Mouse (Mus musculus) testis, adult 2 months (tissue): ENCODE data around the gene Fa2h. TPM values are rescaled to one million over a fixed set of nuclear protein-coding genes. Genes with fewer than 3 reads are reported as not detected.
"Not testable (repeated sequence)": the region's sequence is repeated elsewhere in the genome, so short reads cannot be mapped to it uniquely, and the experiment has no call there.

Source experiments
- H3K27ac ChIP-seq: fragments of 200-500 bp; 2 replicates; pipeline ENCODE4 v1.5.1; 2012; ENCODE audit warnings: low read depth, low read length; ENCODE audit not compliant: control insufficient read depth, insufficient read depth
- H3K27me3 ChIP-seq: fragments of 200-500 bp; 2 replicates; pipeline ENCODE4 v1.6.1; 2012; ENCODE audit warnings: mild to moderate bottlenecking, low read length, moderate library complexity; ENCODE audit not compliant: control insufficient read depth, insufficient read depth
- H3K36me3 ChIP-seq: fragments of 200-500 bp; 2 replicates; pipeline ENCODE4 v1.6.1; 2012; ENCODE audit warnings: mild to moderate bottlenecking, low read length; ENCODE audit not compliant: control insufficient read depth, insufficient read depth
- H3K4me1 ChIP-seq: fragments of 200-500 bp; 2 replicates; pipeline ENCODE4 v1.6.1; 2012; ENCODE audit warnings: low read length; ENCODE audit not compliant: control insufficient read depth, insufficient read depth
- H3K4me3 ChIP-seq: fragments of 200-500 bp; 2 replicates; pipeline ENCODE4 v1.5.1; 2012; ENCODE audit warnings: low read depth, mild to moderate bottlenecking, low read length, moderate library complexity, mixed read lengths; ENCODE audit not compliant: control insufficient read depth
- CTCF ChIP-seq: fragments of 200-500 bp; IDR thresholded peaks from 2 replicates; pipeline ENCODE4 v1.5.1; 2012; ENCODE audit warnings: low read depth, mild to moderate bottlenecking, inconsistent platforms, low read length, moderate library complexity; ENCODE audit not compliant: control insufficient read depth, insufficient read depth, insufficient replicate concordance
- POLR2A ChIP-seq: fragments of 200-500 bp; IDR thresholded peaks from 2 replicates; pipeline ENCODE4 v1.6.1; 2012; ENCODE audit warnings: low read depth, mild to moderate bottlenecking, inconsistent platforms, low read length, moderate library complexity; ENCODE audit not compliant: control insufficient read depth
- polyA plus RNA-seq: library from polyadenylated mRNA; depleted of rRNA; stranded (reverse); fragments of >200 nt; gene quantifications from 2 replicates; pipeline ENCODE4 v1.2.3, GENCODE M21; 2012

Fa2h gene
- polyA plus RNA-seq, 1 experiment = 100 TPM

DNA sequence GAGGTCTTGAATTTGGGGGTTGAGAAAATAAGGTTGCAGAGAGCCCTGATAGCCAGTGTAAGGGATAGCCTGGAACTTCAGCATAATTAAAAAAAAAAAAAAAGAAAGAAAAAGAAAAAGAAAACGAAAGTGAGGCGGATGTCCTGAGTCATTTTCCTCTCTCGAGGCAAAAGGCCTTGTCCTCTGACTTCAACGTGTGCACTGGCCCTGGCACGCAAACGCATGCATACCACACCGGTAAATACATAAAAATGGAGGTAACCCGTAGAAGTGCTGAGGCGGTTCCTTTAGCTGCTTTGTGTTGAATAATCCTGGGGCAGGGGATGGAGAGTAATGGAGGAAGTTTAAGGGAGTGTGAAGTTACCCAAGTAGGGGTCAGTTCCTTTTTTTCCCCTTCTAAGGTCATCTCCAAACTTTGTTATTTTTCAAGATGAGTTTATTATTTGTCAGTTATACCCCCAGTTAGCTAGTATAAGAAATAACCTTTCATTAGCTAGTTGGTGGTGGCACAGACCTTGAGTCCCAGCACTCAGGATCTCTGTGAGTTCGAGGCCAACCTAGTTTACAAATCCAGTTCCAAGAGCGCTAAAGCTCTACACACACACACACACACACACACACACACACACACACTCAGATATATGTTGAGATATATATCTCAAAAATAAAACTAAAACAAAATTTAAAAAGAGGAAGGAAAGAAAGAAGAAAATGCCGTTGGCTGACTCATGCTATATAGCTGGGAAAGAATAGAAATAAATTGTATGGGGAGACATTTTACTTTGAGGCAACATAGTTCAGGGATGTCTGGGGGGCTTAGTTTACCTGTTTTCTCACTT lies 55.0 kb downstream of the Fa2h start:
- TF ChIP-seq CTCF = no peak
- H3K4me1 ChIP-seq = peaks cover 3% of the 10 kb centered on the region; the same call in 1 of the 2 replicates
- no peaks in the 10 kb centered on the region for H3K36me3 ChIP-seq
- H3K27me3 ChIP-seq = peaks cover 4% of the 10 kb centered on the region
- no peak overlapping the region; the same call in 1 of the 2 replicates for H3K4me3 ChIP-seq
- H3K27ac ChIP-seq = no peak overlapping the region

DNA sequence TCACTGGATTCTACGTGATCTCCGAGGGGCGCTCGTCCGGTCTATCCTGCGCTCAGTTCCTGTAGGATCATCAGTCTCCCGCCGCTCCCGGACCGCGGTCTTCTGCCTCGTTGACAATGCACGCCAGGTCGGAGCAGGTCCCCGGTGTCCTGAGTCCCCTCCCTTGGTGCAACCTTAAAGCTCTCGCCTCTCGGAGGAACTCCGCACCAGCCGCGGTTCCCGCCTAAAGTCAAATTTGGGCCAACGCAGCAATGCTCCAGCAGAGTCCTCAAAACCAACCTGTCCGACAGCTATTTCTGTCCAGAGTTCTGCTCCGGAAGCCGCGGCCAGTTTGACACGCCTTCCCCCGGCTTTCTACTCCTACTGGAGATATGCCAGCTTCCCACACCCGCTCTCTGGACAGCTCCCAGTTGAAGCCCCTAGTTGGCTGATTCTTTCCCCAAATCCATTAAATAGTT lies 55.7 kb downstream of the Fa2h start, which contains the start of gene Mlkl:
Mlkl (minus strand) TSS at position 288 of the 458 bp plus-strand sequence.
- TF ChIP-seq CTCF (no peak), POLR2A (no peak)
- H3K27me3 ChIP-seq = peaks cover 4% of the 10 kb centered on the region
- H3K36me3 ChIP-seq = no peaks in the 10 kb centered on the region
- H3K4me3 ChIP-seq = peak within 1 kb of the TSS; percentile 87
- H3K4me1 ChIP-seq = peaks cover 3% of the 10 kb centered on the region; the same call in 1 of the 2 replicates
- no peak within 1 kb of the TSS for H3K27ac ChIP-seq

DNA sequence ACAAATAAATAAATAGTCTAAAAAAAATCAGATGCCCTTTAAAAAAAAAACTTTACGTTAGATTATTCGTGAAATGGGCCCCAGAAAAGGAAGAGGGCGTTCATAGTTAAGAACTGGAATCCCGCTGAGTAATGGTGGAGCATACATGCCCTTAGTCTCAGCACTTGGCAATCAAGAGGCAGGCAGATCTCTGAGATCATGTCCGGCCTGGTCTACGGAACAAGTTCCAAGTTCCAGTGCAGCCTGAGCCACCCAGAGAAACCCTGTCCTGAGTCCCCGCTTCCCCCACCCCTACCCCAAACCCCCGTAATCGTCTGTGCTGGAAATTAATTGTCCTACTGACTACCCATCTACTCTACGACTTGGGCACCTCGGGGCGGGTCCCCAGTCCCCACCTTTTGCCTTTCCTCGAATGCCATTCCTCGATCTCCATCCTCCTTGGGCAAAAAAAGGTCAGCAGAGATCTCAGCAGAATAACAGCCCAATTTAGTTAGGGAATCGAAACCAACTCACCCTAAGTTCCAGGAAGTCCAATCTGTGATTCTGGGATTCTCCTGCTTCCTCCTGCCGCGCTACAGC lies 56.2 kb downstream of the Fa2h start:
- Histone ChIP-seq H3K27ac (no peak overlapping the region), H3K4me3 (peak overlapping the region; percentile 87), H3K36me3 (no peaks in the 10 kb centered on the region), H3K27me3 (peaks cover 4% of the 10 kb centered on the region), H3K4me1 (peaks cover 3% of the 10 kb centered on the region; the same call in 1 of the 2 replicates)
- TF ChIP-seq CTCF = no peak
- TF ChIP-seq POLR2A = no peak

DNA sequence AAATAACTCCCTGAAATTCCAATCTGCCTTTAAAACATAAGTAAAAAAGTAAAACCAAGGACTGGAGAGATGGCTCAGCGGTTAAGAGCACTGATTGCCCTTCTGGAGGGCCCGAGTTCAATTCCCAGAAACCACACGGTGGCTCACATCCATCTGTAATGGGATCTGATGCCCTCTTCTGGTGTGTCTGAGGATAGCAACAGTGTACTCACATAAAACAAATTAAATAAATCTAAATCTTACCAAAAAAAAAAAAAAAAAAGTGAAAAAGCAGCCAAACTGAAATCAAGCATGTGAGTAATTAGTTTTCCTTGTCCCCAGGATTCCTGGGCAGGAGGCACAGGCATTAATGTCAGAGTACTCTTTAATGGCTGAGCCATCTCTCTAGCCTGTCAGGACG lies 56.9 kb downstream of the Fa2h start:
- H3K27ac ChIP-seq = no peak overlapping the region
- H3K36me3 ChIP-seq = no peaks in the 10 kb centered on the region
- TF ChIP-seq CTCF = no peak
- TF ChIP-seq POLR2A = no peak
- no peak overlapping the region for H3K4me3 ChIP-seq
- H3K4me1 ChIP-seq = peaks cover 3% of the 10 kb centered on the region; the same call in 1 of the 2 replicates
- peaks cover 4% of the 10 kb centered on the region for H3K27me3 ChIP-seq

DNA sequence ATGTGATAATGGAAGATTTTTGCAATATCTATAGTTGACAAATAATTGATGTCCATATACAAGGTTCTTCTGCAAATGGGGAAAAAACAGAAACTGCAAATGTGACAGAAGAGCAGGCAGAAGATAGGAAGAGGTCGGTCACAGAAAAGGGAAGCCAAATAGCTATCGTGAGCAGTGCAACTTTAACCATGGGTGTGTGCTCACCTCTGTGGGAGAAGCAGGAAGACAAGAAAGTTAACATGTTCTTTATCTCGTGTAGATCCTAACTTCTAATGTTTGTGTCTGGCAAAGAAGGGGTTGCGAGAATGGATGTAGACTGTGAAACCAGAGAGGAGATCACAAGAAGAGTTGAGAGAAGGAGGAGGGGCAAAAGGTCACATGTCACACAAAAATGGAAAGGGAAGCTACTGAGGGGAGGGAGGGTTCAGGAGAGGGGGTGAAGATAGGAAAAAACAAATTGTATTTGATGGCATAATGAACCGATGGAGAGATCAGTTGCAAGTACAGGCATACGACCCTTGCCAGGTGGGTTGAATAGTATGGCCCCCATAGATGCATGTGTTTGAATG lies 68.3 kb downstream of the Fa2h start:
- no peaks in the 10 kb centered on the region for H3K36me3 ChIP-seq
- H3K4me3 ChIP-seq = no peak overlapping the region
- no peaks in the 10 kb centered on the region for H3K27me3 ChIP-seq
- TF ChIP-seq CTCF (no peak), POLR2A (no peak)
- no peaks in the 10 kb centered on the region for H3K4me1 ChIP-seq
- H3K27ac ChIP-seq = no peak overlapping the region

DNA sequence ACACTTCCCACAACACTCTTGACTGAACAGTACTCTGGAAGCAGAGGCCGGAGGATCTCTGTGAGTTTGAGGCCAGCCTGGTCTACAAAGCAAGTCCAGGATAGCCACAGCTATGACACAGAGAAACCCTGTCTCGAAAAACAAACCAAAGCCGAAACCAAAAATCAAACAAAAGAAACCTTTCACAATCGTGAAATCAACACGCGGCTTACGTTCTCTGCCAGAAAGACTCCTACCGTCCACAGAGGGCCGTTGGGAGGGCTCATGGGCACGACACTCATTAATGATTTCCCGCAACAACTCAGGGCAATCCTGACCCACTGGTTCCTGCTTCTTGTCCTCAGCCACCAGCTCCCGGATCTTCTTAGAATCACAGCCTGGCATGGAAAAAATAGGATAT lies 78.9 kb downstream of the Fa2h start:
- Histone ChIP-seq H3K4me1 (no peaks in the 10 kb centered on the region), H3K4me3 (no peak overlapping the region), H3K36me3 (no peaks in the 10 kb centered on the region), H3K27ac (no peak overlapping the region), H3K27me3 (no peaks in the 10 kb centered on the region)
- TF ChIP-seq CTCF (no peak), POLR2A (no peak)

DNA sequence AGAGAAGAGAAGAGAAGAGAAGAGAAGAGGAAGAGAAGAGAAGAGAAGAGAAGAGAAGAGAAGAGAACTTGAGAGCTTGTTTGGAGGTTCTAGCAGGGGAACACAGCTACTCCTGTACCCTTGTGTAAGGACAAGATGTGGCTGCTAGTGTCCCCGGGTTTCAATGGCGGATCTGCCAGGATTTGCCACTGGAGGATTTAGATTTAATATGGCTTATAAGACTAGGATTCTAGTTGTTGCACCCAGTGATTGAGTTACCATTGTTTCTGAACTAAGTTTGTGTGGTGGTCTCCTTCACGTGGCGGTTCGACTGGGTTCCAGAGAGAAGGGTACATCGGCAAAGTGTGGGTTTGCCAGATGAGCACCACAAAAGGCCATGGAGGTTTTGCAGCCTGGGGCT lies 79.7 kb downstream of the Fa2h start:
- H3K27ac ChIP-seq, H3K27me3 ChIP-seq, H3K4me1 ChIP-seq, H3K36me3 ChIP-seq, H3K4me3 ChIP-seq: not testable (repeated sequence)

DNA sequence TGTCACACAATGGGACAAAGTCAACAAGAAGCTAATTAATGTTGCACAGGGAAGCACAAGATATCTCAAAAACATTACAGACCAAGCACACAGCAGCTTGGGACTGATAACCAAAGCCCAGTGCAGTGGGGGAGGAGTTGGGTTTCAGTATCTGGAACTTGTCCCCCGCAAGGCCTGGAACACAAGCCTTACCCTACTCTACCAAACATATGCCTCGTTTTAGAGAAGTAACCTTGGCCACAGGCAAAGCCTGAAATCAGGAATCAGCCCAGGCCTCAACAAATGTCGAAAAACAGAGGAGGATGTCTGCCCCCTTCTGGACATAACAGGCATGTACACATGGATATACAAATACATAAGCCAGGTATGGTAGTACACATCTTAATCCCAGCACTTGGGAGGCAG lies 80.9 kb downstream of the Fa2h start:
- no peaks in the 10 kb centered on the region for H3K4me1 ChIP-seq

DNA sequence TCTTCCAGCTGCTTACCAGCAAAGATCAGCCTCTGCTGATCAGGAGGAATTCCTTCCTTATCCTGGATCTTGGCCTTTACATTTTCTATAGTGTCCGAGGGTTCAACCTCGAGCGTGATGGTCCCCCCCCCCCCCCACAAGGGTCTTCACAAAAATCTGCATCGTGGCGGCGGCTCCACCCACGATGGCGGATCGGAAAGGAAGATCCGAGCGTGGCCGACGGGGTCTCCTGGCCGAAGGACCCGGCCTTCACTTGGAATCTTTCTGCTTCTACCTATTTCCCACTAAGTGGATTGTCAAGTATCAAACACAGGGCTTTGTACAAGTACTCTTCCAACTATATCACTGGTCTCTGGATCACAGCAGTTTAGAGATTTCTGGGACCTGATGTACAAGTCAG lies 83.6 kb downstream of the Fa2h start:
- H3K36me3 ChIP-seq, H3K4me3 ChIP-seq, H3K27me3 ChIP-seq, H3K27ac ChIP-seq, H3K4me1 ChIP-seq: not testable (repeated sequence)

More for the DNA sequence above, 80.9 kb downstream of the Fa2h start:
- TF ChIP-seq POLR2A (no peak), CTCF (no peak)
- Histone ChIP-seq H3K27ac (no peak overlapping the region), H3K36me3 (no peaks in the 10 kb centered on the region), H3K4me3 (no peak overlapping the region), H3K27me3 (no peaks in the 10 kb centered on the region)
